Mouse (Mus musculus) embryonic stem cell, embryonic (primary cell): Measurements from ENCODE around the gene Pgm2.

Experiments used
- CTCF ChIA-PET, 4 experiments: fragments of 300-600 bp in 2 of 4; fragments of 350-600 bp in 2 of 4; sonication (Branson Sonifier 250); formaldehyde crosslinking; loops; one replicate each; lab custom pipeline; 2022; ENCODE audit warnings: inconsistent platforms in 2 of 4; lab: Charles Lee
- POLR2A ChIA-PET, 4 experiments: fragments of 300-600 bp in 2 of 4; fragments of 350-600 bp in 2 of 4; sonication (Branson Sonifier 250); formaldehyde crosslinking; loops; one replicate each; lab custom pipeline; 2022; ENCODE audit warnings: antibody characterized with exemption in 4 of 4, inconsistent platforms in 1 of 4; lab: Charles Lee

Pgm2 gene

DNA sequence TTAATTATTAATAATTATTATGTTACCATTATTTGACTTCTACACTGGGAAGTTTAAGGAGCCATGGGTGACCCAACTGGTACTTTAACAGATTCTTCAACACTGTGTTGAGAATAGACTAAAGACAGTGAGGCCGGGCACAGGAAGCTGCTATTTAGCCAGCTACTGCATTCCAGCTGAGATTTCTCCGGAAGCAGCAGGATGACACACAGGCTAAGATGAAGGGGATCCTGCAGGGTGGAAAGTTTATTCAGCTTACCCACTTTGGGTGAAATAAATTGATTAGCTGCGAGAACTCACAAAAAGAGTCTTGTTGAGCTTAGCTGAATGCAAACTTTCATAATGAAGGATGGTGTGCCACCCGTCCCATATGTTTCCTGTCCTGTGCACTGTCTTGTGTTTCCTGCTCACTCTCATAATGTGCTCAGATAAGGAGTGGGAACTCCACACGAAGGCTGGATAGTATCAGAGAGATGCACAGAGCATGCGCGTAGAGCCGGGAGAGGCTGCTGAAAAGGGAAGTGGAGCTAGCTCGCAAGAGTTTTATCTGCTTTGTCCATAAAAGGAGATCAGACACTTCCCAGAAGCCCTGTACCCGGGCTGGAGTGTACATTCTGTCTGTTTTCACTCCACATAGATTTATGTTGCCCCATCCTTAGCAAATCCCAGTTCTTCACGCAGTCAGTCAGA, 63.3 kb downstream of the Pgm2 start, which contains the start of gene Tbc1d1:
Gene Tbc1d1 (plus strand): TSS at position 445 of the 690 bp plus-strand sequence.
- CTCF ChIA-PET: interaction anchor here in 1 of 4 experiments (1.0 kb wide), 1 partner anchor 20 kb away, joined by 3 read pairs; no protein-coding TSS in a partner anchor
- POLR2A ChIA-PET: interaction anchor here in 1 of 4 experiments (0.5 kb wide), 1 partner anchor 13 kb away, joined by 3 read pairs; no protein-coding TSS in a partner anchor

DNA sequence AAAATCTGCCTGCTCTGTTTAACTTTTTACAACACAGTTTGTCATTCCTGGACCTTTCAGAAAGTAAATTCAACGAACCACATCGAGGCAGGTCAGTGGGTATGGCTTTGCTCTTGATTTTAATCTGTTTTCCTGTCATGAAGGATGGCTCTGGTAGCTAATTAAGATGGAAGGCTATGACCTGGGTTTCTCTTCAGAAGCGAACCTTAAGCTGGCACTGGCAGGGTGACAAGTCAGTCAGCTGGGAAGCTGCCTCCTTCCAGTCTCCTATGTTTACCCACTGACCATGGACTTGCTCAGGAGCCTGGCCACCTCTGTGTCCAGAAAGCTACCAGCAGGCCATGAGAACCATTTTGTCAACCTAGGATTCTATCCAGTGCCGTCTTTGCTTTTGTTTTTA, 63.8 kb downstream of the Pgm2 start:
- CTCF ChIA-PET: no interaction called here
- POLR2A ChIA-PET: interaction anchor here in 1 of 4 experiments (0.5 kb wide), 1 partner anchor 12 kb away, joined by 3 read pairs; no protein-coding TSS in a partner anchor

- CTCF ChIA-PET: interaction anchor here in 1 of 4 experiments (0.7 kb wide), 1 partner anchor 88 kb away, joined by 4 read pairs; no protein-coding TSS in a partner anchor
- POLR2A ChIA-PET: interaction anchor here in 2 of 4 experiments (0.6 to 1.0 kb wide), 2 partner anchors 9 to 21 kb away, joined by 3 to 8 read pairs; no protein-coding TSS in a partner anchor
Observed at GRCm38 (mm10) chr5:64157926-64158325, 65.2 kb downstream of the Pgm2 start.

DNA sequence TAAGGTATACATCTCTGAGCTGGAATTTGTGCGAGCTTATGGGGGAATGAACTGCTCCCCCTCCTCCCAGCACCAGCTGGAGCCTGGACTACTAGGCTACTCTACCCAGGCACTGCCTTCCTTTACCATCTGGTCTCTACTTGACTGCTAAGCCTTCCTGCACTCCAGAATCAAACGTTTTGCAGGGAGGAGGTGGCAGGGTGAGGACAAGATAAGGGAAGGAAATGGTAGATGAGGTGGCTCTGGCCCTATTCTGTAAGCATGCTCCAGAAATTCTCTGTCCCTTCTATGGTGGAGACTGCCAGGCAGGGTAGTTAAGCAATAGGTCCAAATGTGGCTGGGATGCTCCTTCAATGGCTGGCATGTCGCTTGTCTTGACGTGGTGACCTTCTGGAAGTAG, 65.8 kb downstream of the Pgm2 start:
- CTCF ChIA-PET: interaction anchor here in 1 of 4 experiments (0.7 kb wide), 1 partner anchor 88 kb away, joined by 4 read pairs; no protein-coding TSS in a partner anchor
- POLR2A ChIA-PET: interaction anchor here in 2 of 4 experiments (0.6 to 1.2 kb wide), 3 partner anchors 9 to 62 kb away, joined by 3 to 8 read pairs (median 3); no protein-coding TSS in a partner anchor

GRCm38 (mm10) chr5:64159065-64159780, 66.5 kb downstream of the Pgm2 start:
- ChIA-PET CTCF (interaction anchor here in 2 of 4 experiments (1.1 to 1.4 kb wide), 3 partner anchors 51 to 724 kb away, joined by 3 to 4 read pairs (median 3); no protein-coding TSS in a partner anchor), POLR2A (interaction anchor here in 2 of 4 experiments (1.0 to 1.5 kb wide), 5 partner anchors 12 to 948 kb away, joined by 3 to 8 read pairs (median 3); partner anchors contain the start of gene Klhl5 (in 1 of the 2))

- CTCF ChIA-PET: interaction anchor here in 3 of 4 experiments (0.5 to 1.4 kb wide), 7 partner anchors 51 to 723 kb away, joined by 3 to 4 read pairs (median 4); partner anchors contain the start of gene Nwd2 (in 1 of the 3)
- POLR2A ChIA-PET: interaction anchor here in 3 of 4 experiments (0.6 to 1.5 kb wide), 18 partner anchors 8 to 1207 kb away, joined by 3 to 8 read pairs (median 3); partner anchors contain the start of genes Klhl5 (in 1 of the 3) and Pgm2 (in 1 of the 3)
Observed at GRCm38 (mm10) chr5:64159781-64160704, 67.3 kb downstream of the Pgm2 start.

GRCm38 (mm10) chr5:64160705-64161391, 68.1 kb downstream of the Pgm2 start:
- ChIA-PET CTCF (interaction anchor here in 3 of 4 experiments (0.5 to 1.4 kb wide), 6 partner anchors 52 to 512 kb away, joined by 3 to 4 read pairs (median 4); partner anchors contain the start of gene Nwd2 (in 1 of the 3)), POLR2A (interaction anchor here in 3 of 4 experiments (0.6 to 1.5 kb wide), 16 partner anchors 9 to 1206 kb away, joined by 3 to 8 read pairs (median 3); partner anchors contain the start of gene Pgm2 (in 1 of the 3))

- ChIA-PET CTCF (interaction anchor here in 1 of 4 experiments (0.5 to 0.6 kb wide), 2 partner anchors 43 to 351 kb away, joined by 3 read pairs; no protein-coding TSS in a partner anchor), POLR2A (interaction anchor here in 3 of 4 experiments (0.6 to 1.1 kb wide), 3 partner anchors 9 to 86 kb away, joined by 3 read pairs; no protein-coding TSS in a partner anchor)
Observed at GRCm38 (mm10) chr5:64161917-64162316, 69.2 kb downstream of the Pgm2 start.

GRCm38 (mm10) chr5:64162582-64162981, 69.8 kb downstream of the Pgm2 start:
- POLR2A ChIA-PET: interaction anchor here in 1 of 4 experiments (0.6 kb wide), 1 partner anchor 87 kb away, joined by 3 read pairs; no protein-coding TSS in a partner anchor
- CTCF ChIA-PET: interaction anchor here in 1 of 4 experiments (0.7 kb wide), 1 partner anchor 102 kb away, joined by 3 read pairs; no protein-coding TSS in a partner anchor

DNA sequence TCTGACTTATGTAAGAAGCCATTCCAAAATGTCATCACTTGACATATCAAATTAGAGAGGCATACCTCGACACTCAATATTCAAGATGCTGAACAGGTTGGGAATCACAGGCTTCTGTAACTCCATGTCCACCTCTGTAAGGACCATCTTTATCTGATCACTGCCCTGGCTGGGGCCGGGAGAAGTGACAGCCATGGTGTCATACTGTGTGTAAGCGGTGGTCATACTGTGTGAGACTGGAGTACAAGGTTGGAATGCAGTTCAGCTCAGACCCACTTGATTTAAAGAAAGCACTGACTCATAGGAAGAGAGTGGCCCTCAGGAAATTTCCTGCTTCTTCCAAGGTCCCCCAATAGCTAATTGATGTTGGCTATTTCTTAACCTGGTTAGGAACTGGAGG, 71.7 kb downstream of the Pgm2 start:
- ChIA-PET CTCF (no interaction called here), POLR2A (interaction anchor here in 2 of 4 experiments (1.0 to 1.1 kb wide), 2 partner anchors 9 to 11 kb away, joined by 3 read pairs; no protein-coding TSS in a partner anchor)

DNA sequence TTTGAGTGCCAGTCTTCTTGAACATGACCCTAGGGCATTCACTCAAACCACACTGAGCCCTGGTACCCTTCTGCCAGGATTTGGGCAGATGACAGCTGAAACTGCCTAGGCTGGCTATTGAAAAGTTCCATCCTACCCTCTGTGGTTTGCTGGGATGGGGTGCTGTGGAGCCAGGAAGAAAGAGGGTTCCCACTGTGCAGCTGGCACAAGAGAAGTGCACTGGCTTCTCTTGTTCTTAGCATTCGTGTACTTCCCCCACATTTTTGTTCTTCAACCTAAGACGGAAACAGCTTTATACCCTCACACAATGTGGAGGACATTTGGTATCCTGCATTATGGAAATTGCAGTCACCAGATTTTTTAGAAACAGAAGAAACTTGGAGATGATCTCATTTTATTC, 73.1 kb downstream of the Pgm2 start:
- ChIA-PET POLR2A (interaction anchor here in 1 of 4 experiments (1.0 kb wide), 1 partner anchor 10 kb away, joined by 3 read pairs; no protein-coding TSS in a partner anchor), CTCF (no interaction called here)

DNA sequence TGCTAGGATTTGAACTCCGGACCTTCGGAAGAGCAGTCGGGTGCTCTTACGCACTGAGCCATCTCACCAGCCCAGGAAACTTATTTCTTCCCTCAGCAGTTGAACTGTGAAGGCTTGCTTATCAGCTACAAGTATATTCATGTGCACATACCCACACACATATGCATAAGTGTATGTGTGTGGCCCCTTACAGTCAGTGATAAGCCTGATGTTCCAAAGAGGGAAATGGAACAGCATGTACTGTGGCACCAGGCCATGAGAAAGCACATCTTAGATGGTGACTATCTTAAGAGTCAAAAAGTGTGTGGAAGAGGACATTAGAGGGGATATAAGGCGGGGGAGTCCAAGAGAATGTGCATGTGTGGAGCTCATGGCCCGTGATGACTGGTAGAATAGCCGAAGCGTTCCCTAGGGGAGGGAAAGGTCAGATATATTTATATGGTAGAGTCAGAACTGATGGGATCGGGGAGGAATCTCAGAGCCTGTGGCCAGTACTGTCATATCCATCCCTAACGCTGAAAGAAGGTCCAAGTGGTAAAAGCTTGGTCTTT, 76.3 kb downstream of the Pgm2 start:
- CTCF ChIA-PET: interaction anchor here in 1 of 4 experiments (1.0 kb wide), 1 partner anchor 93 kb away, joined by 3 read pairs; no protein-coding TSS in a partner anchor
- POLR2A ChIA-PET: interaction anchor here in 1 of 4 experiments (0.7 to 1.2 kb wide), 2 partner anchors 9 to 13 kb away, joined by 3 to 4 read pairs; partner anchors contain the start of gene Tbc1d1

- CTCF ChIA-PET: no interaction called here
- POLR2A ChIA-PET: interaction anchor here in 1 of 4 experiments (1.0 to 2.0 kb wide), 2 partner anchors 8 to 13 kb away, joined by 3 to 8 read pairs; no protein-coding TSS in a partner anchor
Observed at GRCm38 (mm10) chr5:64172884-64173283, 80.1 kb downstream of the Pgm2 start.

- CTCF ChIA-PET: no interaction called here
Observed at GRCm38 (mm10) chr5:64173302-64173701, 80.6 kb downstream of the Pgm2 start.

GRCm38 (mm10) chr5:64174429-64174935, 81.7 kb downstream of the Pgm2 start:
- ChIA-PET CTCF (no interaction called here), POLR2A (interaction anchor here in 2 of 4 experiments (0.6 to 1.0 kb wide), 2 partner anchors 35 to 57 kb away, joined by 3 read pairs; no protein-coding TSS in a partner anchor)

More at GRCm38 (mm10) chr5:64173302-64173701, 80.6 kb downstream of the Pgm2 start:
- POLR2A ChIA-PET: interaction anchor here in 1 of 4 experiments (1.0 to 2.0 kb wide), 2 partner anchors 9 to 13 kb away, joined by 3 to 8 read pairs; no protein-coding TSS in a partner anchor
